Mouse (Mus musculus): ENCODE measurements around the gene Fam131b.
A peak's percentile ranks its signal among the peaks of the same experiment; 100 is the strongest.

The Fam131b gene

GRCm38 (mm10) chr6:42324482-42325267 lies at the start of gene Fam131b:
Fam131b (minus strand) TSS chr6:42324643.
- DNase-seq = no peak

- peak; percentile 29 for DNase-seq
These were observed 49.4 kb upstream of the Fam131b start for GRCm38 (mm10) chr6:42373669-42374430.

- DNase-seq = peak; percentile 86
These were observed 48.5 kb upstream of the Fam131b start, which contains the start of gene Epha1 for GRCm38 (mm10) chr6:42372816-42373547. Epha1 (minus strand) TSS chr6:42373268.

GRCm38 (mm10) chr6:42372421-42372815 lies 48.0 kb upstream of the Fam131b start:
- no peak for DNase-seq

GRCm38 (mm10) chr6:42372001-42372400 lies 47.6 kb upstream of the Fam131b start:
- DNase-seq = no peak

- DNase-seq = peak; percentile 44
These were observed 46.4 kb upstream of the Fam131b start for GRCm38 (mm10) chr6:42370630-42371363.

- peak; percentile 89 for DNase-seq
These were observed 45.4 kb upstream of the Fam131b start for GRCm38 (mm10) chr6:42369870-42370269.

- DNase-seq = no peak
These were observed 40.8 kb upstream of the Fam131b start for GRCm38 (mm10) chr6:42365215-42365614.

GRCm38 (mm10) chr6:42364607-42365006 lies 40.2 kb upstream of the Fam131b start:
- DNase-seq = no peak

- DNase-seq = no peak
These were observed 39.6 kb upstream of the Fam131b start for GRCm38 (mm10) chr6:42364066-42364465.

GRCm38 (mm10) chr6:42362974-42363373 lies 38.5 kb upstream of the Fam131b start:
- no peak for DNase-seq

- DNase-seq = no peak
These were observed 38.1 kb upstream of the Fam131b start for GRCm38 (mm10) chr6:42362497-42362896.

- no peak for DNase-seq
These were observed 37.6 kb upstream of the Fam131b start for GRCm38 (mm10) chr6:42362074-42362473.

GRCm38 (mm10) chr6:42361041-42361895 lies 36.8 kb upstream of the Fam131b start:
- no peak for DNase-seq

- DNase-seq = no peak
These were observed 35.9 kb upstream of the Fam131b start for GRCm38 (mm10) chr6:42360231-42360840.

- no peak for DNase-seq
These were observed 35.1 kb upstream of the Fam131b start for GRCm38 (mm10) chr6:42359364-42360147.

GRCm38 (mm10) chr6:42358901-42359300 lies 34.5 kb upstream of the Fam131b start:
- DNase-seq = no peak

GRCm38 (mm10) chr6:42357901-42358300 lies 33.5 kb upstream of the Fam131b start:
- DNase-seq = no peak

- no peak for DNase-seq
These were observed 32.5 kb upstream of the Fam131b start for GRCm38 (mm10) chr6:42356913-42357312.

All from kidney, adult 9 months (tissue).